Mouse (Mus musculus): ENCODE measurements around the gene Ift57.

Gene Ift57

GRCm38 (mm10) chr16:49790575-49791465 lies 91.8 kb downstream of the Ift57 start:
- intact Hi-C loops (cut with DNase I): no loop called here

GRCm38 (mm10) chr16:49792446-49792878 lies 93.4 kb downstream of the Ift57 start:
- intact Hi-C loops (cut with DNase I): no loop called here

GRCm38 (mm10) chr16:49793596-49793995 lies 94.6 kb downstream of the Ift57 start:
- intact Hi-C loops (cut with DNase I): no loop called here

GRCm38 (mm10) chr16:49796271-49796670 lies 97.2 kb downstream of the Ift57 start:
- intact Hi-C loops (cut with DNase I): no loop called here

GRCm38 (mm10) chr16:49796954-49797353 lies 97.9 kb downstream of the Ift57 start:
- intact Hi-C loops (cut with DNase I): no loop called here

GRCm38 (mm10) chr16:49798790-49799189 lies 99.8 kb downstream of the Ift57 start:
- intact Hi-C loops (cut with DNase I): no loop called here

GRCm38 (mm10) chr16:49799597-49800561 lies 100.8 kb downstream of the Ift57 start, which contains the start of gene Cd47:
Gene Cd47, plus strand, starts transcription at chr16:49800533.
- intact Hi-C loops (cut with DNase I): no loop called here

GRCm38 (mm10) chr16:49800996-49801395 lies 102.0 kb downstream of the Ift57 start:
- intact Hi-C loops (cut with DNase I): no loop called here

- intact Hi-C loops (cut with DNase I): no loop called here
These were observed 102.4 kb downstream of the Ift57 start for GRCm38 (mm10) chr16:49801399-49801798.

- intact Hi-C loops (cut with DNase I): no loop called here
These were observed 104.0 kb downstream of the Ift57 start for GRCm38 (mm10) chr16:49802993-49803392.

GRCm38 (mm10) chr16:49803932-49804461 lies 105.0 kb downstream of the Ift57 start:
- intact Hi-C loops (cut with DNase I): no loop called here

GRCm38 (mm10) chr16:49806920-49807319 lies 107.9 kb downstream of the Ift57 start:
- intact Hi-C loops (cut with DNase I): loop anchor here (5.0 kb wide), 1 partner anchor 40 kb away; no protein-coding TSS in a partner anchor

- intact Hi-C loops (cut with DNase I): loop anchor here (5.0 kb wide), 1 partner anchor 40 kb away; no protein-coding TSS in a partner anchor
These were observed 108.4 kb downstream of the Ift57 start for GRCm38 (mm10) chr16:49807419-49807841.

GRCm38 (mm10) chr16:49807862-49808430 lies 108.9 kb downstream of the Ift57 start:
- intact Hi-C loops (cut with DNase I): loop anchor here (5.0 kb wide), 1 partner anchor 39 kb away; no protein-coding TSS in a partner anchor

- intact Hi-C loops (cut with DNase I): no loop called here
These were observed 112.9 kb downstream of the Ift57 start for GRCm38 (mm10) chr16:49811897-49812296.

GRCm38 (mm10) chr16:49812821-49813616 lies 114.0 kb downstream of the Ift57 start:
- intact Hi-C loops (cut with DNase I): no loop called here

GRCm38 (mm10) chr16:49814419-49814818 lies 115.4 kb downstream of the Ift57 start:
- intact Hi-C loops (cut with DNase I): no loop called here

Data from adrenal gland (tissue).